Mouse (Mus musculus) subcutaneous adipose tissue, adult 2 months (tissue): ENCODE data around the gene Vmn1r69. TPM values are rescaled to one million over a fixed set of nuclear protein-coding genes. Genes with fewer than 3 reads are reported as not detected.

Source experiments
- polyA plus RNA-seq: library from polyadenylated mRNA; depleted of rRNA; stranded (reverse); fragments of >200 nt; gene quantifications from 2 replicates; pipeline ENCODE4 v1.2.3, GENCODE M21; 2012; ENCODE audit warnings: low replicate concordance; rRNA removed

The Vmn1r69 gene
- polyA plus RNA-seq: not detected in 2 replicates

DNA sequence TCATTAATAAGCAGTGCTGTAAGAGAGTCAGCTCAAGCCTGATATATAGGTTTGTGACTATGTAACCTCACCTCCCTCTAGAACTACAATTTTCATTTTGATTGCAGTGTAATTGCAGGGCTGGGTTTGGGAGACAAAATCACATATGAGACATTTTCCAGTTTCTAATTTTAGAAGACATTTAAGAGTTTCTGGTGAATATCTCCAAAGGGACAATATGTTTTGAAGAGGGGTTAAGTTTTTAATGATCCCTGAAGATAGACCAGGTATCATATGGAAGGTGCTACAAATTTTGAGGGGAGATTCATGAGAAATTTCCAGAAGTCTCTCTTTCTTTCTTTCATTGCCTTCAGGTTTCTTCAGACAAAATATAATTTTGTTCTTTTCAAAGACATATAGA lies at the start of gene Vmn1r69:
Vmn1r69 (minus strand) TSS at position 101 of the 400 bp plus-strand sequence.

GRCm38 (mm10) chr7:10631232-10631631 lies 17.8 kb upstream of the Vmn1r69 start, which contains the start of gene Vmn1r70:
TSS of gene Vmn1r70 (plus strand) at chr7:10631532.

GRCm38 (mm10) chr7:10558385-10558784 lies 55.1 kb downstream of the Vmn1r69 start, which contains the start of gene Vmn1r68:
TSS of gene Vmn1r68 (minus strand) at chr7:10558485.

Other genes starting within 250 kb of the Vmn1r69 start
- not detected in 2 replicates for gene Vmn1r67, start 170.3 kb downstream of the Vmn1r69 start, polyA plus RNA-seq
- 0.42 and 1.4 TPM in 2 replicates for gene Zik1, start 118.3 kb downstream of the Vmn1r69 start, polyA plus RNA-seq
- not detected in 2 replicates for gene Vmn1r68, start 55.2 kb downstream of the Vmn1r69 start, polyA plus RNA-seq
- gene Vmn1r70, start 17.9 kb upstream of the Vmn1r69 start, polyA plus RNA-seq: not detected in 2 replicates
- gene Nlrp4b, start 74.1 kb upstream of the Vmn1r69 start, polyA plus RNA-seq: not detected in 2 replicates
- not detected in 2 replicates for gene Vmn1r71, start 140.7 kb upstream of the Vmn1r69 start, polyA plus RNA-seq